Mouse (Mus musculus): ENCODE measurements around the gene Nat8f3. TPM values are rescaled to one million over a fixed set of nuclear protein-coding genes. Genes with fewer than 3 reads are reported as not detected.

Gene Nat8f3
- polyA plus RNA-seq, 1 experiment = not detected

Other genes starting within 250 kb of the Nat8f3 start
- 0.07 and 0.10 TPM in 2 replicates for gene Alms1, start 178.2 kb downstream of the Nat8f3 start, polyA plus RNA-seq (2012)
- not detected in 2 replicates for gene Nat8f7, start 52.5 kb downstream of the Nat8f3 start, polyA plus RNA-seq (2012)
- not detected in 2 replicates for gene Nat8f6, start 55.2 kb upstream of the Nat8f3 start, polyA plus RNA-seq (2012)
- not detected in 2 replicates for gene Nat8f5, start 55.2 kb upstream of the Nat8f3 start, polyA plus RNA-seq (2012)
- gene Nat8, start 66.3 kb upstream of the Nat8f3 start, polyA plus RNA-seq (2012) = not detected in 2 replicates
- gene Nat8f2, start 103.4 kb upstream of the Nat8f3 start, polyA plus RNA-seq (2012) = not detected in 2 replicates
- 0.06 TPM in 1 of 2 replicates, not detected in the other for gene Nat8f4, start 139.1 kb upstream of the Nat8f3 start, polyA plus RNA-seq (2012)
- 0.18 and 0.21 TPM in 2 replicates for gene Tprkb, start 146.1 kb upstream of the Nat8f3 start, polyA plus RNA-seq (2012)
- 0.13 TPM in 1 of 2 replicates, not detected in the other for gene Nat8f1, start 149.9 kb upstream of the Nat8f3 start, polyA plus RNA-seq (2012)
- gene Dusp11, start 195.9 kb upstream of the Nat8f3 start, polyA plus RNA-seq (2012) = 2.2 and 2.3 TPM in 2 replicates